Mouse (Mus musculus) heart, postnatal 0 days (tissue): Measurements from ENCODE around the gene Exoc6.

Source experiments
- CTCF ChIP-seq: IDR thresholded peaks from 2 replicates; pipeline ENCODE4 v1.5.1; 2016; ENCODE audit warnings: antibody characterized with exemption, control low read depth, low read depth
- EP300 ChIP-seq: IDR thresholded peaks from 2 replicates; pipeline ENCODE4 v1.6.1; 2016; ENCODE audit warnings: antibody characterized with exemption, low read depth

- no peak for TF ChIP-seq EP300
- no peak for TF ChIP-seq CTCF
Observed at GRCm38 (mm10) chr19:37705722-37706121, 155.5 kb downstream of the Exoc6 start.
